Mouse (Mus musculus): ENCODE data around the gene Wnk1. TPM values are rescaled to one million over a fixed set of nuclear protein-coding genes. Genes with fewer than 3 reads are reported as not detected.
A peak's percentile ranks its signal among the peaks of the same experiment; 100 is the strongest.

Gene Wnk1
- polyA plus RNA-seq, 1 experiment, result 180 TPM

- no peak overlapping the region for H3K27ac ChIP-seq (ENCODE audit: control insufficient read depth, insufficient read depth, low read length)
- no peak for DNase-seq
- H3K36me3 ChIP-seq (ENCODE audit: control insufficient read depth, insufficient read depth, low read length), result no peaks in the 10 kb centered on the region
- H3K4me1 ChIP-seq (replicated peaks; ENCODE audit: control insufficient read depth, insufficient read depth, low read length), result no peaks in the 10 kb centered on the region
- no peak overlapping the region for H3K4me3 ChIP-seq (ENCODE audit: control insufficient read depth, insufficient read depth, low read length)
- 94% methylated on average over 1 of the region's 1 CpGs for WGBS
- no peak for TF ChIP-seq CTCF (IDR thresholded peaks at IDR 0.05; ENCODE audit: borderline replicate concordance, control insufficient read depth, extremely low read depth, insufficient read depth, low read length, poor library complexity)
- TF ChIP-seq POLR2A (IDR thresholded peaks at IDR 0.05; ENCODE audit: control insufficient read depth, extremely low read depth, insufficient read depth, low read length, poor library complexity), result no peak
- no peaks in the 10 kb centered on the region for H3K27me3 ChIP-seq (ENCODE audit: control insufficient read depth, insufficient read depth, low read length)
Observed at GRCm38 (mm10) chr6:120011440-120011839, 27.0 kb downstream of the Wnk1 start.

- H3K4me1 ChIP-seq (replicated peaks; ENCODE audit: control insufficient read depth, insufficient read depth, low read length), result no peaks in the 10 kb centered on the region
- no peaks in the 10 kb centered on the region for H3K27me3 ChIP-seq (ENCODE audit: control insufficient read depth, insufficient read depth, low read length)
- no peak overlapping the region for H3K4me3 ChIP-seq (ENCODE audit: control insufficient read depth, insufficient read depth, low read length)
- H3K36me3 ChIP-seq (ENCODE audit: control insufficient read depth, insufficient read depth, low read length), result no peaks in the 10 kb centered on the region
- DNase-seq, result no peak
- WGBS, result 82% methylated on average over 1 of the region's 1 CpGs
- no peak overlapping the region for H3K27ac ChIP-seq (ENCODE audit: control insufficient read depth, insufficient read depth, low read length)
- TF ChIP-seq CTCF (IDR thresholded peaks at IDR 0.05; ENCODE audit: borderline replicate concordance, control insufficient read depth, extremely low read depth, insufficient read depth, low read length, poor library complexity) (no peak), POLR2A (IDR thresholded peaks at IDR 0.05; ENCODE audit: control insufficient read depth, extremely low read depth, insufficient read depth, low read length, poor library complexity) (no peak)
Observed at GRCm38 (mm10) chr6:120011001-120011400, 27.5 kb downstream of the Wnk1 start.

GRCm38 (mm10) chr6:120010535-120010934, 27.9 kb downstream of the Wnk1 start:
- no peak for DNase-seq
- H3K27me3 ChIP-seq (ENCODE audit: control insufficient read depth, insufficient read depth, low read length), result no peaks in the 10 kb centered on the region
- no peaks in the 10 kb centered on the region for H3K36me3 ChIP-seq (ENCODE audit: control insufficient read depth, insufficient read depth, low read length)
- H3K4me1 ChIP-seq (replicated peaks; ENCODE audit: control insufficient read depth, insufficient read depth, low read length), result no peaks in the 10 kb centered on the region
- TF ChIP-seq POLR2A (IDR thresholded peaks at IDR 0.05; ENCODE audit: control insufficient read depth, extremely low read depth, insufficient read depth, low read length, poor library complexity), result no peak
- TF ChIP-seq CTCF (IDR thresholded peaks at IDR 0.05; ENCODE audit: borderline replicate concordance, control insufficient read depth, extremely low read depth, insufficient read depth, low read length, poor library complexity), result no peak
- H3K4me3 ChIP-seq (ENCODE audit: control insufficient read depth, insufficient read depth, low read length), result no peak overlapping the region
- H3K27ac ChIP-seq (ENCODE audit: control insufficient read depth, insufficient read depth, low read length), result no peak overlapping the region

GRCm38 (mm10) chr6:120001718-120002117, 36.8 kb downstream of the Wnk1 start:
- TF ChIP-seq POLR2A (IDR thresholded peaks at IDR 0.05; ENCODE audit: control insufficient read depth, extremely low read depth, insufficient read depth, low read length, poor library complexity), result no peak
- TF ChIP-seq CTCF (IDR thresholded peaks at IDR 0.05; ENCODE audit: borderline replicate concordance, control insufficient read depth, extremely low read depth, insufficient read depth, low read length, poor library complexity), result no peak

GRCm38 (mm10) chr6:119996480-119996879, 42.0 kb downstream of the Wnk1 start:
- H3K4me3 ChIP-seq (ENCODE audit: control insufficient read depth, insufficient read depth, low read length), result no peak overlapping the region
- no peak for TF ChIP-seq POLR2A (IDR thresholded peaks at IDR 0.05; ENCODE audit: control insufficient read depth, extremely low read depth, insufficient read depth, low read length, poor library complexity)
- TF ChIP-seq CTCF (IDR thresholded peaks at IDR 0.05; ENCODE audit: borderline replicate concordance, control insufficient read depth, extremely low read depth, insufficient read depth, low read length, poor library complexity), result no peak
- 95% methylated on average over 1 of the region's 1 CpGs for WGBS
- peak; percentile 4 for DNase-seq
- peaks cover 24% of the 10 kb centered on the region for H3K36me3 ChIP-seq (ENCODE audit: control insufficient read depth, insufficient read depth, low read length)
- no peak overlapping the region for H3K27ac ChIP-seq (ENCODE audit: control insufficient read depth, insufficient read depth, low read length)
- no peaks in the 10 kb centered on the region for H3K27me3 ChIP-seq (ENCODE audit: control insufficient read depth, insufficient read depth, low read length)
- H3K4me1 ChIP-seq (replicated peaks; ENCODE audit: control insufficient read depth, insufficient read depth, low read length), result no peaks in the 10 kb centered on the region

More at GRCm38 (mm10) chr6:120001718-120002117, 36.8 kb downstream of the Wnk1 start:
- no peak overlapping the region for H3K4me3 ChIP-seq (ENCODE audit: control insufficient read depth, insufficient read depth, low read length)
- no peaks in the 10 kb centered on the region for H3K27me3 ChIP-seq (ENCODE audit: control insufficient read depth, insufficient read depth, low read length)
- no peak overlapping the region for H3K27ac ChIP-seq (ENCODE audit: control insufficient read depth, insufficient read depth, low read length)
- DNase-seq, result no peak
- H3K4me1 ChIP-seq (replicated peaks; ENCODE audit: control insufficient read depth, insufficient read depth, low read length), result no peaks in the 10 kb centered on the region
- peaks cover 20% of the 10 kb centered on the region for H3K36me3 ChIP-seq (ENCODE audit: control insufficient read depth, insufficient read depth, low read length)

GRCm38 (mm10) chr6:119924235-119925005, 114.1 kb downstream of the Wnk1 start:
- Histone ChIP-seq H3K4me3 (ENCODE audit: control insufficient read depth, insufficient read depth, low read length) (no peak overlapping the region), H3K27me3 (ENCODE audit: control insufficient read depth, insufficient read depth, low read length) (no peaks in the 10 kb centered on the region), H3K36me3 (ENCODE audit: control insufficient read depth, insufficient read depth, low read length) (peaks cover 73% of the 10 kb centered on the region), H3K4me1 (replicated peaks; ENCODE audit: control insufficient read depth, insufficient read depth, low read length) (no peaks in the 10 kb centered on the region), H3K27ac (ENCODE audit: control insufficient read depth, insufficient read depth, low read length) (no peak overlapping the region)
- TF ChIP-seq POLR2A (IDR thresholded peaks at IDR 0.05; ENCODE audit: control insufficient read depth, extremely low read depth, insufficient read depth, low read length, poor library complexity), result no peak
- no peak for TF ChIP-seq CTCF (IDR thresholded peaks at IDR 0.05; ENCODE audit: borderline replicate concordance, control insufficient read depth, extremely low read depth, insufficient read depth, low read length, poor library complexity)
- DNase-seq, result no peak
- WGBS, result 72% methylated on average over 4 of the region's 4 CpGs
